Mouse (Mus musculus) brain, embryonic 14.5 days (tissue): ENCODE measurements at regions not wholly inside any gene's neighbourhood (a gene's known extent, or its start where the extent isn't known, plus 50 kb on each side); places are given as distances from the start of the nearest gene placed in this dataset.

Source experiments
- CTCF ChIP-seq: fragments of 200-500 bp; IDR thresholded peaks from 2 replicates; pipeline ENCODE4 v1.5.1; 2012; ENCODE audit warnings: inconsistent platforms, mild to moderate bottlenecking, moderate library complexity, borderline replicate concordance; ENCODE audit not compliant: insufficient read depth, insufficient read length; ENCODE audit errors: extremely low read depth
- POLR2A ChIP-seq: fragments of 200-500 bp; IDR thresholded peaks from 2 replicates; pipeline ENCODE4 v1.6.1; 2012; ENCODE audit warnings: mild to moderate bottlenecking, inconsistent platforms, borderline replicate concordance; ENCODE audit not compliant: poor library complexity, insufficient read depth, insufficient read length, severe bottlenecking; ENCODE audit errors: extremely low read depth

DNA sequence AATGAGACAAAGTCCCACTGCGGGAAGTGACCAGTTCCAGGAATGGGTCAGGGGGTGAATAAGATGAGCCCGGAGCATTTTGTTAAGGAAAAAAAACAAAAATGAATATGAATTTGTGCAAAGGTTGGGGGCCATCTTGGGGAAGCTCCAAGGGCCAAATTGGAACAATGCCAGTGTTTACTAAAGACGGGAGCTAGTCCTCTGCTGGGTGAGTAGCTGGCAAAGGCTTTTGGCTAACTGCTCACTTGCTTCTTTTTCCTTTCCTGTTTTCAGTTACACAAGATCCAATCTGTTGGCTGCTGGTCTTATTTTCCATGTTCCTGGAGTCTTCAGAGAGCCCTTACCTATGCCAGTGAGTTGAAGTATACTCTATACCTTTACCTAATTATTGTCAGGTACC lies 107.0 kb downstream of the Cops8 start:
- TF ChIP-seq CTCF (no peak), POLR2A (no peak)
